Mouse (Mus musculus) stomach, postnatal 0 days (tissue): ENCODE measurements at regions not wholly inside any gene's neighbourhood (a gene's known extent, or its start where the extent isn't known, plus 50 kb on each side); places are given as distances from the start of the nearest gene placed in this dataset.

Source experiments
- ATAC-seq: fragments of 200-750 bp; cut with Nextera tagmentation; 2 replicates; pipeline ENCODE4 v1.8.0; 2017; ENCODE audit not compliant: low FRiP score, low TSS enrichment
- DNase-seq: peaks from one replicate; pipeline ENCODE4 v3.0.0-alpha.2; 2016; ENCODE audit warnings: low spot score
- H3K27ac ChIP-seq: fragments of 300-500 bp; sonication (generic); replicated peaks from 2 replicates; pipeline ENCODE4 v1.5.1; 2014; ENCODE audit warnings: mild to moderate bottlenecking, control low read depth
- H3K27me3 ChIP-seq: fragments of 300-500 bp; sonication (generic); 2 replicates; pipeline ENCODE4 v1.6.1; 2014; ENCODE audit warnings: low read length; ENCODE audit not compliant: control insufficient read depth, insufficient read depth
- H3K36me3 ChIP-seq: fragments of 300-500 bp; sonication (generic); 2 replicates; pipeline ENCODE4 v1.6.1; 2014; ENCODE audit warnings: low read length, mixed read lengths; ENCODE audit not compliant: control insufficient read depth, insufficient read depth
- H3K4me1 ChIP-seq: fragments of 300-500 bp; sonication (generic); replicated peaks from 2 replicates; pipeline ENCODE4 v1.6.1; 2014; ENCODE audit warnings: antibody characterized with exemption; ENCODE audit not compliant: control insufficient read depth, insufficient read depth
- H3K4me2 ChIP-seq: fragments of 300-500 bp; sonication (generic); replicated peaks from 2 replicates; pipeline ENCODE4 v1.6.1; 2014; ENCODE audit warnings: low read depth, mild to moderate bottlenecking, control low read depth, moderate library complexity
- H3K4me3 ChIP-seq: fragments of 300-500 bp; sonication (generic); 2 replicates; pipeline ENCODE4 v1.5.1; 2014; ENCODE audit warnings: low read depth, low read length, control low read depth
- H3K9ac ChIP-seq: fragments of 300-500 bp; sonication (generic); 2 replicates; pipeline ENCODE4 v1.6.1; 2014; ENCODE audit warnings: mild to moderate bottlenecking, low read length, control low read depth, mixed read lengths
- H3K9me3 ChIP-seq: fragments of 300-500 bp; sonication (generic); 2 replicates; pipeline ENCODE4 v1.6.1; 2016; ENCODE audit warnings: low read length; ENCODE audit not compliant: control insufficient read depth
- CTCF ChIP-seq: IDR thresholded peaks from 2 replicates; pipeline ENCODE4 v1.5.1; 2016; ENCODE audit warnings: antibody characterized with exemption, low read depth, mild to moderate bottlenecking, moderate library complexity
- EP300 ChIP-seq: optimal IDR thresholded peaks from 2 replicates; pipeline ENCODE3; 2016; ENCODE audit warnings: antibody characterized with exemption
- WGBS: fragments of 180-500 bp; shearing (Covaris S2); extraction: QIAGEN DNeasy Blood & Tissue Kit; methylation state at CpG from one replicate; pipeline ENCODE4 v1.1.7; 2014; 5-methylcytosine and 5-hydroxymethylcytosine counted together

GRCm38 (mm10) chr8:103623781-103624434 is 477.5 kb upstream of the Cdh5 start:
- Histone ChIP-seq H3K36me3 (no peaks in the 10 kb centered on the region), H3K4me1 (no peaks in the 10 kb centered on the region; the same call in 1 of the 2 replicates), H3K4me3 (no peak overlapping the region), H3K27ac (no peak overlapping the region), H3K9ac (no peak overlapping the region), H3K9me3 (no peaks in the 10 kb centered on the region), H3K27me3 (no peaks in the 10 kb centered on the region), H3K4me2 (no peak overlapping the region)
- 62% methylated on average over 3 of the region's 3 CpGs for WGBS
- ATAC-seq (no peak), DNase-seq (no peak)
- no peak for TF ChIP-seq CTCF
- TF ChIP-seq EP300, result no peak

GRCm38 (mm10) chr8:103625166-103625890 is 476.1 kb upstream of the Cdh5 start:
- WGBS, result 45% methylated on average over 7 of the region's 7 CpGs
- no peak for TF ChIP-seq CTCF
- TF ChIP-seq EP300, result no peak
- Histone ChIP-seq H3K4me3 (no peak overlapping the region), H3K27me3 (no peaks in the 10 kb centered on the region), H3K4me2 (no peak overlapping the region), H3K27ac (no peak overlapping the region), H3K4me1 (no peaks in the 10 kb centered on the region; the same call in 1 of the 2 replicates), H3K9ac (no peak overlapping the region), H3K9me3 (no peaks in the 10 kb centered on the region), H3K36me3 (no peaks in the 10 kb centered on the region)
- DNase-seq, result no peak
- ATAC-seq, result no peak

- H3K4me3 ChIP-seq, result no peak overlapping the region
- no peak overlapping the region for H3K4me2 ChIP-seq
- H3K27me3 ChIP-seq, result no peaks in the 10 kb centered on the region
- no peaks in the 10 kb centered on the region for H3K9me3 ChIP-seq
- no peak for TF ChIP-seq CTCF
- TF ChIP-seq EP300, result no peak
- 18% methylated on average over 4 of the region's 4 CpGs for WGBS
- H3K4me1 ChIP-seq, result no peaks in the 10 kb centered on the region; the same call in 1 of the 2 replicates
- ATAC-seq (no peak), DNase-seq (no peak)
- no peak overlapping the region for H3K27ac ChIP-seq
- H3K9ac ChIP-seq, result no peak overlapping the region
- H3K36me3 ChIP-seq, result no peaks in the 10 kb centered on the region
Observed at GRCm38 (mm10) chr8:103626446-103626845, 475.0 kb upstream of the Cdh5 start.

- WGBS, result 74% methylated on average over 6 of the region's 6 CpGs
- ATAC-seq (no peak), DNase-seq (no peak)
- no peak overlapping the region for H3K27ac ChIP-seq
- H3K4me3 ChIP-seq, result no peak overlapping the region
- no peaks in the 10 kb centered on the region for H3K4me1 ChIP-seq
- no peaks in the 10 kb centered on the region for H3K27me3 ChIP-seq
- TF ChIP-seq CTCF (no peak), EP300 (no peak)
- no peaks in the 10 kb centered on the region for H3K9me3 ChIP-seq
- H3K4me2 ChIP-seq, result no peak overlapping the region
- H3K9ac ChIP-seq, result no peak overlapping the region
- no peaks in the 10 kb centered on the region for H3K36me3 ChIP-seq
Observed at GRCm38 (mm10) chr8:103632543-103632942, 468.9 kb upstream of the Cdh5 start.

DNA sequence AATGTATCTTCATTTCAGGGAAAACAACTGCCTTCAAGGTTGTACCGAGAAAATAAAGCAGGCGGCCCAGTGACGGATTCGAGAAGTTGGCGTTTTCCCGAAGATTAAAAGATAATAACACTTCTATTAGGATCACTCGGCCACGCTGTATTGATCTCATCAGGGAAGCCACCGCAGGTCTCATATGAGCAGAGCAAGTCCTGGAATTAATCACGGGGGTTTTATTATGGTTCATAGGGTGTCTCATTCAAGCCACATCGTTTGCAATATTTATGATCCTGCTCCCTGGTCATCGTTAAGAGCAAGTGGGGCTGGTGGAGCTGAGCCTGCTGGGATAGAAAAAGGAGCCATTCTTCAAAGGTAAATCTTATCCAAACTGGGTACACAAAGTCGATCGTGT is 466.5 kb upstream of the Cdh5 start:
- H3K9me3 ChIP-seq, result no peaks in the 10 kb centered on the region
- no peak overlapping the region for H3K9ac ChIP-seq
- WGBS, result 89% methylated on average over 14 of the region's 14 CpGs
- no peak overlapping the region for H3K4me2 ChIP-seq
- H3K4me3 ChIP-seq, result no peak overlapping the region
- TF ChIP-seq CTCF, result no peak
- no peak for DNase-seq
- H3K27ac ChIP-seq, result no peak overlapping the region
- ATAC-seq, result no peak
- no peaks in the 10 kb centered on the region for H3K36me3 ChIP-seq
- H3K4me1 ChIP-seq, result no peaks in the 10 kb centered on the region
- no peaks in the 10 kb centered on the region for H3K27me3 ChIP-seq

DNA sequence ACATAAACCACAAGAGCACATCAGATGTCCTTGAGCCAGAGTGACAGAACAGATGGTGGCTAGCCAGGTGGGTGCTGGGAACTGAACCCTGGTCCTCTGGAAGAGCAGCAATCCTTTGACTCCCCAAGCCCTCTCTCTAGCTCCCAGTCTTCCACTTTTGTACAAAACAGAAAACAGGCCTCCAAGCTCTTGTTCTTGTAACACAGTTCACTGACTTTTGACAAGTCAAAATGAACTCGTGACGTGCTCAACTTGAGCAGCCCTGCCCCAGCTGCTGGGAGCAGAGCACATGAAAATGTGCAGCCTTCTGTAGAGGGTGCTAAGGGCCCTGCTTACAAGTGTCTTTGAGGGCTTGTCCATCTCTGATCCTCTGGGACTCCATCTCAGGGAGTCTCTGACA is 457.8 kb upstream of the Cdh5 start:
- no peaks in the 10 kb centered on the region for H3K9me3 ChIP-seq
- H3K27ac ChIP-seq, result no peak overlapping the region
- ATAC-seq, result no peak
- no peak overlapping the region for H3K4me2 ChIP-seq
- DNase-seq, result no peak
- WGBS, result 91% methylated on average over 2 of the region's 2 CpGs
- no peak overlapping the region for H3K9ac ChIP-seq
- no peak overlapping the region for H3K4me3 ChIP-seq
- no peaks in the 10 kb centered on the region for H3K4me1 ChIP-seq
- TF ChIP-seq EP300 (no peak), CTCF (no peak)
- no peaks in the 10 kb centered on the region for H3K36me3 ChIP-seq
- H3K27me3 ChIP-seq, result no peaks in the 10 kb centered on the region
